Mouse (Mus musculus) liver, embryonic 14 days (tissue): ENCODE measurements around the gene Wtap. TPM values are rescaled to one million over a fixed set of nuclear protein-coding genes. Genes with fewer than 3 reads are reported as not detected.

ENCODE experiments used
- polyA plus RNA-seq: library from polyadenylated mRNA; depleted of rRNA; stranded (reverse); fragments of >200 nt; gene quantifications from 2 replicates; pipeline ENCODE4 v1.2.3, GENCODE M21; 2012; rRNA removed

The Wtap gene
- polyA plus RNA-seq, result 28.0 and 31.6 TPM in 2 replicates

DNA sequence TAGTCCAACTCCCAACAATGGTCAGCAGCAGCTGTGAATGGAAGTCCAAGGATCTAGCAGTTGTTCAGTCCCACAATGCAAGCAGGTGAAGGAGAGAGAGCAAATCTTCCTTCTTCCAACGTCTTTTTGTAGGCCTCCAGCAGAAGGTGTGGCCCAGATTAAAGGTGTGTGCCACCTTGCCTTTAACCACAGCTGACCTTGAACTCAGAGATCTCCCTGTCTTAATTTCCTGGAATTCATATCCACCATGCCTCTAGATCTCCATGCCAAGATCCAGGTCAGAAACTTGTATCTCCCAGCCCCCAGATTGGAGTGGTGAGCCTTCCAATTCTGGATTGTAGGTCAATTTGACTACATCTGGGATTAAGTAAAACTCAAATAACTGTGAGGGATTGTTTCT lies at the start of gene Wtap:
Gene Wtap (minus strand): TSS at position 101 of the 400 bp plus-strand sequence.

DNA sequence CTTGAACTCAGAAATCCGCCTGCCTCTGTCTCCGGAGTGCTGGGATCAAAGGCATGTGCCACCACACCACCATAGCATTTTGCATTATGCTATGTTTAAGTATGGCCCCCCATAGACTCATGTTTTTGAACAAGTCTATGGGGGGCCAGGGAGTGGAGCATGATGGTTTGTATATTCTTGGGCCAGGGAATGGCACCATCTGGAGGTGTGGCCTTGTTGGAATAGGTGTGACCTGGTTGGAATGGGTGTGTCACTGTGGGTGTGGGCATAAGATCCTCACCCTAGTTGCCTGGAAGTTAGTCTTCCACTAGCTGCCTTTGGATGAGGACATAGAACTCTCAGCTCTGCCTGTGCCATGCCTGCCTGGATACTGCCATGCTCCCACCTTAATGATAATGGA lies 12.6 kb upstream of the Wtap start, which contains the start of gene Sod2:
Gene Sod2 (plus strand): TSS at position 301 of the 400 bp plus-strand sequence.

DNA sequence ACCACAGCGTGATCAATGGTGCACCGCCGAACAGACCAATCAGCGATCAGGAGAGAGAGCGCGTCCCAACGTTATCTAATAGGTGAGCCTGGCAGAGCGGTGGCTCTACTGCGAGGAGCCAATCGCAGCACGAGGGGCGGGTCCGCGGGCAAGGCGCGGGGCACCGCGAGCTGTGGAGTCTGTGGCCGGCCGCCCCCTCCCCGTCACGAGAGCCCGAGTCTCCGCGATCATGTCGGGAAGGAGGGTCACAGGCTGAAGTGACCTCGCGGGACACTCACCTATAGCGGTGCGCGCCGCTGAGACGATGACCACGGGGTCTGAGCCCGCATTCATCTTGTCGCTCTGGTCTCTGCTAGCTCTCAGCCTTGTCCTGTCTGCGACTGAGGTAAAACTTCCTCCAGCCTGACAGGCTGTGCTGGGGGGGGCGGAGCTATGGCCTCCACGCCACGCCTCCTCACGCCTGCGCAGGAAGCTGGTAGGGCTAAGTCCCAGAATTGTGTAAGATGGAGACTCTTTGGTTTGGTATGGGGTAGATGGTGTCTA lies 33.6 kb downstream of the Wtap start, which contains the start of gene Acat2:
Gene Acat2 (minus strand): TSS at position 417 of the 543 bp plus-strand sequence.

DNA sequence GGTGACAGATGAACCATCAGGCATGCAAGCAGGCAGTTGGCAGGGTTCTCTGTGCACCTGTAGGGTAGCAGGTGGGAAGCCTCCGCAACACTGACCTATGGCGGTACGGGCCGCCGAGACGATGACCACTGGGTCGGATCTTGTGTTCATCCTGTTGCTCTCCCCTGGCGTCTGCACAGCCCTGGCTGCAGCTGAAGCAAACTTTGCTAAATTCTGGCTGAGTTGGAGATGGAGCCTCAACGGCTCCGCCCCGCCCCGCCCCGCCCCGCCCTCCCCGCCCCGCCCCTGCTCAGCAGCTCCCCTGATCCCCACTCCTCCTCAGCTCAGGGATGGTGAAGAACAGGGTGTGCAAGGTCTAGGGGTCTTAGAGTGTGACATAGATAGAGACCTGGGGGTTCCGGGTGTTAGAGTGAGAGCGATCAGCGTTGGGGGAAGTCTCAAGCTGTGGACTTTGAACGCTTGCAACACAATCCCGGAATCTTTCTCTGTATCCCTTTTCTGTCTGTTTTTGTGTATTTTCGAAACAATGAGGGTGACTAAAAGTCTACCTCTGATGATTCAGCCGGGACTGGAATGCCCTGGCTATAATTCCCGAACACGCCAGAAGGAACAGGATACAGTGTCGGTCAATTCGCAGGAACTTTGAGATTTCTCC lies 53.7 kb downstream of the Wtap start, which contains the start of gene Acat3:
Gene Acat3 (minus strand): TSS at position 450 of the 655 bp plus-strand sequence.

Other genes starting within 250 kb of the Wtap start
- gene Igf2r, start 224.5 kb downstream of the Wtap start, polyA plus RNA-seq, result 13.0 and 13.9 TPM in 2 replicates
- 0.07 and 0.08 TPM in 2 replicates for gene Mas1, start 126.0 kb downstream of the Wtap start, polyA plus RNA-seq
- gene Mrgprh, start 118.1 kb downstream of the Wtap start, polyA plus RNA-seq, result 0.01 TPM in 1 of 2 replicates, not detected in the other
- 0.62 and 0.77 TPM in 2 replicates for gene Pnldc1, start 83.9 kb downstream of the Wtap start, polyA plus RNA-seq
- 111 and 135 TPM in 2 replicates for gene Tcp1, start 78.5 kb downstream of the Wtap start, polyA plus RNA-seq
- gene Mrpl18, start 77.8 kb downstream of the Wtap start, polyA plus RNA-seq, result 58.7 and 65.0 TPM in 2 replicates
- 3.5 and 4.3 TPM in 2 replicates for gene Acat3, start 53.6 kb downstream of the Wtap start, polyA plus RNA-seq
- 34.7 and 41.4 TPM in 2 replicates for gene Acat2, start 33.4 kb downstream of the Wtap start, polyA plus RNA-seq
- 91.4 and 92.0 TPM in 2 replicates for gene Sod2, start 12.7 kb upstream of the Wtap start, polyA plus RNA-seq
- gene Gpr31b, start 58.1 kb upstream of the Wtap start, polyA plus RNA-seq, result 0.02 TPM in 1 of 2 replicates, not detected in the other
- 0.03 TPM in 2 replicates for gene Tcp10b, start 66.9 kb upstream of the Wtap start, polyA plus RNA-seq
- gene Unc93a, start 137.6 kb upstream of the Wtap start, polyA plus RNA-seq, result 0.01 TPM in 1 of 2 replicates, not detected in the other
- not detected in 2 replicates for gene Smok2a, start 227.0 kb upstream of the Wtap start, polyA plus RNA-seq
- gene Smok2b, start 236.1 kb upstream of the Wtap start, polyA plus RNA-seq, result not detected in 2 replicates